Mouse (Mus musculus) ES-Bruce4 (cell line): ENCODE measurements at regions not wholly inside any gene's neighbourhood (a gene's known extent, or its start where the extent isn't known, plus 50 kb on each side); places are given as distances from the start of the nearest gene placed in this dataset.

Experiments
- H3K27ac ChIP-seq: 2 replicates; pipeline ENCODE4 v1.5.1; 2012; ENCODE audit warnings: low read length, inconsistent platforms; ENCODE audit not compliant: insufficient read depth
- H3K27me3 ChIP-seq: 2 replicates; pipeline ENCODE4 v1.6.1; 2012; ENCODE audit warnings: mild to moderate bottlenecking, low read length, inconsistent platforms; ENCODE audit not compliant: control insufficient read depth, poor library complexity, insufficient read depth, severe bottlenecking
- H3K36me3 ChIP-seq: 2 replicates; pipeline ENCODE4 v1.6.1; 2012; ENCODE audit warnings: inconsistent platforms, mild to moderate bottlenecking, low read length, moderate library complexity; ENCODE audit not compliant: control insufficient read depth, poor library complexity, insufficient read depth, severe bottlenecking
- H3K4me1 ChIP-seq: one replicate; pipeline ENCODE4 v1.8.1; 2011; ENCODE audit warnings: low read length; ENCODE audit not compliant: control insufficient read depth, insufficient read depth
- H3K4me3 ChIP-seq: 2 replicates; pipeline ENCODE4 v1.5.1; 2011; ENCODE audit warnings: low read depth, mild to moderate bottlenecking, low read length
- H3K9ac ChIP-seq: 2 replicates; pipeline ENCODE4 v1.6.1; 2012; ENCODE audit warnings: low read depth, mild to moderate bottlenecking, inconsistent platforms; ENCODE audit not compliant: poor library complexity, severe bottlenecking
- H3K9me3 ChIP-seq: replicated peaks from 2 replicates; pipeline ENCODE4 v1.6.1; 2012; ENCODE audit warnings: mild to moderate bottlenecking, low read length, inconsistent platforms; ENCODE audit not compliant: control insufficient read depth, poor library complexity, insufficient read depth, severe bottlenecking
- CTCF ChIP-seq: IDR thresholded peaks from one replicate; pipeline ENCODE4 v1.8.1; 2011; ENCODE audit warnings: low read depth, low read length
- EP300 ChIP-seq: IDR thresholded peaks from 2 replicates; pipeline ENCODE4 v1.6.1; 2011; ENCODE audit warnings: low read depth, low read length; ENCODE audit not compliant: insufficient read depth
- POLR2A ChIP-seq: IDR thresholded peaks from one replicate; pipeline ENCODE4 v1.8.1; 2011; ENCODE audit warnings: low read length; ENCODE audit not compliant: insufficient read depth

DNA sequence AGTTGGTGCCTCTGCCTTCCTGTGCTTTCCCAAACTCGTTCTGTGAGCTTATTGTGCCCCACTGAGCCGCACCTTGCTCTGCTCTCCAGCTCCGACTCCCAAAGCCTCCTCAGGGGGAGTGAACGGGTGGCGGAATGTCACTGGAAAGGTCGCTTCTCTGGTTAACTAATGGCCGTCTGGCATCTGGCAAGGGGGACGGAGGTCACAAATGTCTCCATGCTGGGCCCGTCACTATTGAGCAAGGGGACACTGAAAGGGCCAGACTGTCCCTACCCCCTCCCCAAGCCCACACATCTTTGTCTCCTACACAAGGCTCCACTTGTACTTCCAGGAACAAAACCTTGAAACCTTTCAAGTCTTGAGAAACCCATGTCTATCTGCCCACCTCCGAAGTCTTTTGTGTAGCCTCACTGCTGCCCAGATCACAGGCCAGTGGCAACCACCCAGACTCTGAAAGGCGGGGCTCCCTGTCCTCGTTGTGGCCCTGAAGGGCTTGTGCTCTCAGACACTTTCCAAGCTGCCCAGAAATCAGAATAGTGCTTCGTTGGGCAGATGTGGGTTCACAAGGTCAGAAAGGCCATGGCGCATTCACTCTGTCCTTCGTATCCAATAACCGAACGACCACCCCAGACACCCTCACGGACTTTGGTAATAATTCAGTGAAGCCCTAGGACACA is 75.9 kb downstream of the Zbtb18 start:
- no peak overlapping the region for H3K9ac ChIP-seq
- no peaks in the 10 kb centered on the region for H3K27me3 ChIP-seq
- no peaks in the 10 kb centered on the region for H3K9me3 ChIP-seq
- H3K36me3 ChIP-seq: no peaks in the 10 kb centered on the region
- H3K4me1 ChIP-seq: no peaks in the 10 kb centered on the region
- TF ChIP-seq CTCF (no peak), EP300 (no peak), POLR2A (no peak)
- H3K4me3 ChIP-seq: no peak overlapping the region
- no peak overlapping the region for H3K27ac ChIP-seq

DNA sequence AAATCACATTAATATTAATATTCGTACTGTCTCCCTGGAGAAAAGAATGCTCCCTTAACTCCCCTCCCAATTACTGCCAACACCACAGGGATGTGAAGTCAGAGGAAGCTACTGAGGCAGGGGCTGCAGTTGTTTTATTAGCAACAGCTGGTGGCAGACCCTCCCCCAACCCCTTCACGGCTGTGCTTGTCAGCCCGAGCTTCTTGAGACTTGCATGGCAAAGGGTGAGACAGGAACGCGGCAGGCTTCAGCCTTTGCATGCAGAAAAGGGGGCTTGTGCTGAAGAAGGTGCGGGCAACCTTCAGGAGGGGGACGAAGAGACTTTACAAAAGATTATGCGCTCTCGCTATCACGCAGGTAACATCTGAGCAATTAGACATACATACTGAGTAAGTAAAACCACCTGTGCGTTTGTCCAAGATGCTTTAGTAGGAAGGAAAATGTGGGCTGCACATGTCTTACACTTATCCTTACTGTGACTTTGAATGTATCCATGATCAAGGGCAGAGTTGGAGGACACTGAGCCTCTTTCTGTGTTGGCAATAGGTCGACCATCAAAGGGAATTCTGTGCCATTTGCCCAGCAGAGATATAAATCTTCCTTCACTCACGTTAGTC is 76.9 kb downstream of the Zbtb18 start:
- Histone ChIP-seq H3K36me3 (no peaks in the 10 kb centered on the region), H3K4me1 (no peaks in the 10 kb centered on the region), H3K9me3 (no peaks in the 10 kb centered on the region), H3K27me3 (no peaks in the 10 kb centered on the region), H3K27ac (no peak overlapping the region), H3K9ac (no peak overlapping the region), H3K4me3 (no peak overlapping the region)
- no peak for TF ChIP-seq EP300
- no peak for TF ChIP-seq CTCF
- no peak for TF ChIP-seq POLR2A

DNA sequence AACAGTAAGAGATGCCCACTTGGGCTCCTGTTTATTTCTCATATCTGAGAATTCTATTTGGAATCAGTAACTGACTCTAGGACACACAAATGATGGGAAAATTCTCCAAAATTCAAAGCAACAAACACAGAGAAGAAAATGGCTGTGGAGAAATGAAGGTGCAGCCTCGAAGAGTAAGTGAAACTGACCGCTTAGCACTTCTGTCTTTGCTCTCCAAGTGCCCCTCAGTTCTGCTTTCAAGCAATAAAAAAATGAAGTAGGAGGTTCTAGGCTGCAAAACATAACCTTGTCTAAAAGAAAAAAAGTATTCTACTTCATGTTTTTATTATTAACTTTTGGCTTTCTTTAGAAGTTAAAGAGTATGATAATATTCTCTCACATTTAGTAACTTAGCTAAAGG is 79.0 kb downstream of the Zbtb18 start:
- no peaks in the 10 kb centered on the region for H3K4me1 ChIP-seq
- no peaks in the 10 kb centered on the region for H3K9me3 ChIP-seq
- no peaks in the 10 kb centered on the region for H3K27me3 ChIP-seq
- TF ChIP-seq EP300: no peak
- no peak for TF ChIP-seq POLR2A
- TF ChIP-seq CTCF: no peak
- H3K9ac ChIP-seq: no peak overlapping the region
- no peak overlapping the region for H3K27ac ChIP-seq
- H3K4me3 ChIP-seq: no peak overlapping the region
- no peaks in the 10 kb centered on the region for H3K36me3 ChIP-seq

DNA sequence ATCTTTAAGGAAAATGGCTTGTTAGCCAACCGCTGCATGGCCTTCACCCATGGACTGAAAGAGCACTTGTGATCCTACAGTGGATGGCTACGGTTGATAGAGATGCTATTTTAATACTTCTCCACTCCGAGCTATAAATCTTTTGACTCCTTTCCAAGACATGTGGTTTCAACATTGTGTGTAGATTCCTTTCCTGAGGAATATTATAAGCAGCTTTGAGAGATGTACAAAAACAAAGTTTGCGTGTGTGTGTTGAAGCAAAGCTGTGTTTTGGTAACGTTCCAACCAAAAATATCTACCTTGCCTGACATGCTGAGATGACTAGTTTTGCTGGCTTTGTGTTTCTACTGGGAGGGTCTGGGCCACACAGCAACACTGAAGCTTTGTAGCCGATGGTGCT is 83.0 kb downstream of the Zbtb18 start:
- Histone ChIP-seq H3K9ac (no peak overlapping the region), H3K9me3 (no peaks in the 10 kb centered on the region), H3K27ac (no peak overlapping the region), H3K27me3 (no peaks in the 10 kb centered on the region), H3K4me3 (no peak overlapping the region), H3K36me3 (no peaks in the 10 kb centered on the region), H3K4me1 (no peaks in the 10 kb centered on the region)
- TF ChIP-seq POLR2A (no peak), CTCF (no peak), EP300 (no peak)

GRCm38 (mm10) chr1:177531791-177532190 is 89.6 kb downstream of the Zbtb18 start:
- Histone ChIP-seq H3K4me3 (no peak overlapping the region), H3K9ac (no peak overlapping the region), H3K27me3 (no peaks in the 10 kb centered on the region), H3K4me1 (no peaks in the 10 kb centered on the region), H3K9me3 (no peaks in the 10 kb centered on the region), H3K36me3 (no peaks in the 10 kb centered on the region), H3K27ac (no peak overlapping the region)
- TF ChIP-seq CTCF: no peak
- no peak for TF ChIP-seq EP300
- no peak for TF ChIP-seq POLR2A

GRCm38 (mm10) chr1:177532656-177533055 is 90.5 kb downstream of the Zbtb18 start:
- Histone ChIP-seq H3K9me3 (no peaks in the 10 kb centered on the region), H3K27me3 (no peaks in the 10 kb centered on the region), H3K9ac (no peak overlapping the region), H3K27ac (no peak overlapping the region), H3K4me3 (no peak overlapping the region), H3K4me1 (no peaks in the 10 kb centered on the region), H3K36me3 (no peaks in the 10 kb centered on the region)
- no peak for TF ChIP-seq CTCF
- no peak for TF ChIP-seq EP300
- TF ChIP-seq POLR2A: no peak
